Mouse (Mus musculus): ENCODE measurements around the gene Zkscan4. TPM values are rescaled to one million over a fixed set of nuclear protein-coding genes. Genes with fewer than 3 reads are reported as not detected.
A peak's percentile ranks its signal among the peaks of the same experiment; 100 is the strongest.
"Not testable (repeated sequence)": the region's sequence is repeated elsewhere in the genome, so short reads cannot be mapped to it uniquely, and the experiment has no call there.

Zkscan4 gene
- polyA plus RNA-seq, 1 experiment = 0.56 TPM

DNA sequence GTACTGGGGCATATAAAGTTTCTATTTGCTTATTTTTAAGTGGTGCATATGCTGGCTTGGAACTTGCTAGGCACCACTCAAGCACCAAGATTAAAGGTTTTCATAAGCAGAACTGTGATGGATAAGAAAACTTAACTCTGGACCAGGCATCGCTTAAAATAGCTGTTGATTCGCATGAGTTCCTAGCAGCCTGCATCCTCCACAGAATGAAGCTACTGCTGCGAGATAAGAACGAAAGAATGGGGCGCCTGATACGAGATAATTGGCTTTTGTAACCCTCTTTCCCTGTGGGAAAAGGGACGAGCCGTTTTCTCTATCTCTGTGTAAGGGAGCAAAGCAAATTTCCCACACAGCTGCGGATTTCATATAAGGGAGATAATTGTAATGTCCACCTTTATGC is 9.6 kb upstream of the Zkscan4 start:
- 57% methylated on average over 9 of the region's 9 CpGs for WGBS
- no peaks in the 10 kb centered on the region for H3K36me3 ChIP-seq (ENCODE audit: control insufficient read depth, insufficient read depth, low read length)
- no peaks in the 10 kb centered on the region for H3K27me3 ChIP-seq (replicated peaks; ENCODE audit: control insufficient read depth, insufficient read depth, low read length)
- no peak overlapping the region for H3K27ac ChIP-seq (ENCODE audit: insufficient read depth, low read depth, low read length)
- no peaks in the 10 kb centered on the region for H3K4me1 ChIP-seq (ENCODE audit: control insufficient read depth, insufficient read depth, low read length)
- no peak for DNase-seq
- H3K4me3 ChIP-seq (ENCODE audit: insufficient read depth, low read depth, low read length) = no peak overlapping the region
- no peak for TF ChIP-seq CTCF (conservative IDR thresholded peaks at IDR 0.05; ENCODE audit: insufficient read depth, insufficient read length, low read depth, low read length)
- TF ChIP-seq POLR2A (IDR thresholded peaks at IDR 0.05; ENCODE audit: low read depth, low read length) = no peak

DNA sequence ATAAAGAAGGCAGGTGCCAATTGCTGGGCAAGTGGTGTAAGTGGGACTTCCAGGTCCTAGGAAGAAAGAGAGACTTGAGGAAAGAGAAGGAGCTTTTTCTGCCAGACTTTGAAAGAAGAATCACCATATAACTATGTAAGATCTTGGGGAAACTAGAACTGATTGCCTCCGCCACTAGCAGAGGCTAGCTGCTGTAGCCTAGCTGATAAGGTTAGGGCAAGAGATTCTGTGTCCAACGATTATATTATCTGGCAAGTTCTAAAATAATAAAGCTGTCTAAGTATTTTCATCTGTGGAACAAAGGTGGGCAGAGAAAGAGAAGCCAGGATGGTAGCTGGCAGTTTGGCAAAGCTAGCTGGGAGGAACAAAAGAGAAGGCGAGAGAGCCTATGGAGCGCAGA is 6.3 kb upstream of the Zkscan4 start:
- WGBS = 53% methylated on average over 4 of the region's 4 CpGs

DNA sequence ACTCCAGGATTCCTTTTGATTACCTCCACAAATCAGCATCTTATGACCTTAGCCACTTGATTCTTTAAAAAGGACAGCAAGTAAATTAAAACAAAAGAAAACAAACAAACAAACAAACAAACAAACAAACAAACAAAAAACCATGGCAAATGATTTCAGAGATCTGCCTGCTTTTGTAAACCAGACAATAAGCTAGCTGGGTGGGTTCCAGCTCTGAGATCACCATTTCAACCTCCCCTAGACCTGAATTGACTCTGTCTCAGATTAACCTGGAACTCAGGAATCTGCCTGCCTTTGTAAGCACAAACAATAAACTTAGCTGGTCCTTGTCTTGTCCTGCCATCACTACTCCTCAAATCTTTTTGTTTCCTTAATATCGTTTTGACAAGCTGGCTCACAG is 8.2 kb downstream of the Zkscan4 start:
- 90% methylated on average over 1 of the region's 1 CpGs for WGBS

More for the DNA sequence above, 6.3 kb upstream of the Zkscan4 start:
- no peak for DNase-seq
- H3K27ac ChIP-seq (ENCODE audit: insufficient read depth, low read depth, low read length) = no peak overlapping the region
- no peaks in the 10 kb centered on the region for H3K36me3 ChIP-seq (ENCODE audit: control insufficient read depth, insufficient read depth, low read length)
- no peak overlapping the region for H3K4me3 ChIP-seq (ENCODE audit: insufficient read depth, low read depth, low read length)
- no peaks in the 10 kb centered on the region for H3K27me3 ChIP-seq (replicated peaks; ENCODE audit: control insufficient read depth, insufficient read depth, low read length)
- TF ChIP-seq POLR2A (IDR thresholded peaks at IDR 0.05; ENCODE audit: low read depth, low read length) = no peak
- no peak for TF ChIP-seq CTCF (conservative IDR thresholded peaks at IDR 0.05; ENCODE audit: insufficient read depth, insufficient read length, low read depth, low read length)
- H3K4me1 ChIP-seq (ENCODE audit: control insufficient read depth, insufficient read depth, low read length) = no peaks in the 10 kb centered on the region

DNA sequence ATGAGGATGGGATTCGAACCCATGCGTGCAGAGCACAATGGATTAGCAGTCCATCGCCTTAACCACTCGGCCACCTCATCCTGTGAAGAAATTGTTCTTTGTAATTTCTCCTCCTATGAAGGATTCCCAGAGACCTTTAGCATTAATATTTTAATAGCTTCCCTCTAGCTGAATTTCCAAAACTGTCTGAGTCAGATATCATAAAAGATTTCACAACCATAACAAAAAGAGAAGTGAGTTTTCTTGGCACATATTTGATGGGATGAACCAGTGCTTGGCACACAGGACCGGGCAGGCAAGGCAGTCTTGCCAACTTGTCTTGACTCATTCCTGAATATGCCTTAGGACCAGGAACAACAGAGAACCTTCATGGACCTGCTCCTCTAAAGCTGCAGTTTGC is 14.1 kb downstream of the Zkscan4 start:
- H3K4me3 ChIP-seq (ENCODE audit: insufficient read depth, low read depth, low read length) = no peak overlapping the region
- H3K27me3 ChIP-seq (replicated peaks; ENCODE audit: control insufficient read depth, insufficient read depth, low read length) = no peaks in the 10 kb centered on the region
- WGBS = 92% methylated on average over 5 of the region's 5 CpGs
- TF ChIP-seq POLR2A (IDR thresholded peaks at IDR 0.05; ENCODE audit: low read depth, low read length) (no peak), CTCF (conservative IDR thresholded peaks at IDR 0.05; ENCODE audit: insufficient read depth, insufficient read length, low read depth, low read length) (no peak)
- DNase-seq = no peak
- H3K27ac ChIP-seq (ENCODE audit: insufficient read depth, low read depth, low read length) = no peak overlapping the region
- H3K36me3 ChIP-seq (ENCODE audit: control insufficient read depth, insufficient read depth, low read length) = no peaks in the 10 kb centered on the region
- no peaks in the 10 kb centered on the region for H3K4me1 ChIP-seq (ENCODE audit: control insufficient read depth, insufficient read depth, low read length)

More for the DNA sequence above, 8.2 kb downstream of the Zkscan4 start:
- no peak for DNase-seq
- TF ChIP-seq POLR2A (IDR thresholded peaks at IDR 0.05; ENCODE audit: low read depth, low read length) (no peak), CTCF (conservative IDR thresholded peaks at IDR 0.05; ENCODE audit: insufficient read depth, insufficient read length, low read depth, low read length) (no peak)
- no peaks in the 10 kb centered on the region for H3K27me3 ChIP-seq (replicated peaks; ENCODE audit: control insufficient read depth, insufficient read depth, low read length)
- H3K36me3 ChIP-seq (ENCODE audit: control insufficient read depth, insufficient read depth, low read length) = no peaks in the 10 kb centered on the region
- no peak overlapping the region for H3K27ac ChIP-seq (ENCODE audit: insufficient read depth, low read depth, low read length)
- no peaks in the 10 kb centered on the region for H3K4me1 ChIP-seq (ENCODE audit: control insufficient read depth, insufficient read depth, low read length)
- no peak overlapping the region for H3K4me3 ChIP-seq (ENCODE audit: insufficient read depth, low read depth, low read length)

DNA sequence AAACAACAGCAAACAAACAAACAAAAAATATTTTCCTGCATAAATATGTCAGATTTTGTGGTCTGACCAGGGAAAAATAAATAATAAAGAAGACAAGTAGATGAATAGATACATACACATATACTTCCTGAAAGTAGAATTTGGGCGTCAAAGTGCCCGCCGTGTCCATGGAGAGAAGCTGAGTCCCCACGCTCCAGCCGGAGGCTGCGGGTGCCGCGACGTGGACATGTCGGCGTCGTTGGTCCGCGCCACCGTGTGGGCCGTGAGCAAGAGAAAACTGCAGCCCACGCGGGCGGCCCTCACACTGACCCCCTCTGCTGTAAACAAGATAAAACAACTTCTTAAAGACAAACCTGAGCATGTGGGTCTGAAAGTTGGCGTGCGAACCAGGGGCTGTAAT is 16.4 kb downstream of the Zkscan4 start, which contains the start of gene AK157302:
Gene AK157302 (plus strand): TSS at position 144 of the 400 bp plus-strand sequence.
- H3K4me1 ChIP-seq (ENCODE audit: control insufficient read depth, insufficient read depth, low read length) = no peaks in the 10 kb centered on the region
- no peak within 1 kb of the TSS for H3K27ac ChIP-seq (ENCODE audit: insufficient read depth, low read depth, low read length)
- no peaks in the 10 kb centered on the region for H3K36me3 ChIP-seq (ENCODE audit: control insufficient read depth, insufficient read depth, low read length)
- DNase-seq = peak; percentile 7
- TF ChIP-seq POLR2A (IDR thresholded peaks at IDR 0.05; ENCODE audit: low read depth, low read length) = no peak
- TF ChIP-seq CTCF (conservative IDR thresholded peaks at IDR 0.05; ENCODE audit: insufficient read depth, insufficient read length, low read depth, low read length) = no peak
- H3K4me3 ChIP-seq (ENCODE audit: insufficient read depth, low read depth, low read length) = no peak within 1 kb of the TSS
- WGBS = 94% methylated on average over 21 of the region's 21 CpGs
- H3K27me3 ChIP-seq (replicated peaks; ENCODE audit: control insufficient read depth, insufficient read depth, low read length) = no peaks in the 10 kb centered on the region

DNA sequence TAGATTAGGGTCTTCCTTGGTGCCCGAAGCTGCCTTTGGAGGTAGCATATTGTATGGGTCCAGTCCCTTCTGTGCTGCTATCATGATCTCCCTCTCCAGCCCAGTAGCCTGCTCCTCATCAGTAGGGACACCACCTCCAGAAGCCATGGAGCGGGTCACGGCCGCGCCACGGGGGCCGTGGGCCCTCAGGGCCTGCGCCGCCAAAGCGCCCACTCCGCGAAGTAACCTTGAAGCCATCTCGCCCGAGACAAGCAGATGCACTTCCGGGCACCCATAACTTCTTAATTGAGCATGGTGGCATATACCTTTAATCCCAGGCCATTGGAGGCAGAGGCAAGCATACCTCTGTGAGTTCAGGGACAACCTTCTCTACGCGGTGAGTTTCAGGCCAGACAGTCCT is 22.5 kb downstream of the Zkscan4 start, which contains the start of gene Gm11273:
Gene Gm11273 (minus strand): TSS at position 237 of the 400 bp plus-strand sequence.
- not testable (repeated sequence) for H3K27me3 ChIP-seq (replicated peaks; ENCODE audit: control insufficient read depth, insufficient read depth, low read length); H3K4me3 ChIP-seq (ENCODE audit: insufficient read depth, low read depth, low read length); H3K27ac ChIP-seq (ENCODE audit: insufficient read depth, low read depth, low read length); H3K4me1 ChIP-seq (ENCODE audit: control insufficient read depth, insufficient read depth, low read length); DNase-seq; H3K36me3 ChIP-seq (ENCODE audit: control insufficient read depth, insufficient read depth, low read length)
- 94% methylated on average over 17 of the region's 17 CpGs for WGBS

DNA sequence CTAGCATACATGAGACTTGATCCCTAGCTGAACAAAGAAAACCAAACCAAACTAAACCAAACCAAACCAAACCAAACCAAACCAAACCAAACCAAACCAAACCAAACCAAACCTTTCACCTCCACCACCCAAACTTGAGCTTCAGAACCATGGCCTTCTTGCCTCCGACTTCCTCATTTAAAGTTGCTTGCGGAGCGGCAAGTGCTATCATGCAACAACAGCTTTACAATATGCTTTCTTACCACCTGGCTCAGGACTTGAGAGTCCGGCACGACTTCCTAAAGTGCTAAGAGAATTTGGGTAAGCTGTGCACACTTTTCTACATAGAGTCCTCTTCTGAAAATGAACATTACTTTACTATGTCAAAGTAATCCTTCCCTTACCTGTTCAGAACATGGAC is 23.6 kb downstream of the Zkscan4 start:
- Histone ChIP-seq H3K27ac (ENCODE audit: insufficient read depth, low read depth, low read length) (no peak overlapping the region), H3K27me3 (replicated peaks; ENCODE audit: control insufficient read depth, insufficient read depth, low read length) (no peaks in the 10 kb centered on the region), H3K4me1 (ENCODE audit: control insufficient read depth, insufficient read depth, low read length) (no peaks in the 10 kb centered on the region), H3K36me3 (ENCODE audit: control insufficient read depth, insufficient read depth, low read length) (no peaks in the 10 kb centered on the region), H3K4me3 (ENCODE audit: insufficient read depth, low read depth, low read length) (no peak overlapping the region)
- no peak for TF ChIP-seq POLR2A (IDR thresholded peaks at IDR 0.05; ENCODE audit: low read depth, low read length)
- no peak for TF ChIP-seq CTCF (conservative IDR thresholded peaks at IDR 0.05; ENCODE audit: insufficient read depth, insufficient read length, low read depth, low read length)
- 91% methylated on average over 5 of the region's 5 CpGs for WGBS
- DNase-seq = no peak

DNA sequence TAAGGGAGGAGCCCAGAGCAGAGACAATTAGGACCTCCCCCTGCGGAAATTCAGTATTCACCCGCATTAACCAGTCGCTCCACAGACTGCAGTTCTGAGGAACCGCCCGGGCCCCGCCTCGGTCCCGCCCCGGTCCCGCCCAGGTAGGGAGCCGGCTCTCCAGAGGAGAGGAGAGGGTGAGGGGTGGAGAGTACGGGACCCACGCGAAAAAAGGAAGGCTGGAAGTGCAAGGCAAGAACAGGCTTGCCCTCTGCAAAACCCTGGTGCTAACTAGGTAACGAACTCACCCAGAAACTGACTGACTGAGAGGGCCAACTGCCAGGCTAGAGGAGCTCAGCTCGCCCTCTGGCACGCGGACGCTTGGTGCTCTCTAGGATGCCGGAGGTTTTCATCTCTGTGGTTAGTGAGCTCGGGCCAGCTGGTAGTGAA is 27.5 kb downstream of the Zkscan4 start:
- H3K27me3 ChIP-seq (replicated peaks; ENCODE audit: control insufficient read depth, insufficient read depth, low read length) = no peaks in the 10 kb centered on the region; the same call in 1 of the 2 replicates
- TF ChIP-seq CTCF (conservative IDR thresholded peaks at IDR 0.05; ENCODE audit: insufficient read depth, insufficient read length, low read depth, low read length) = no peak
- no peak for TF ChIP-seq POLR2A (IDR thresholded peaks at IDR 0.05; ENCODE audit: low read depth, low read length)
- H3K4me3 ChIP-seq (ENCODE audit: insufficient read depth, low read depth, low read length) = peak overlapping the region; percentile 77
- peak; percentile 92 for DNase-seq
- peak overlapping the region; percentile 84 for H3K27ac ChIP-seq (ENCODE audit: insufficient read depth, low read depth, low read length)
- 1% methylated on average over 21 of the region's 21 CpGs for WGBS
- no peaks in the 10 kb centered on the region for H3K36me3 ChIP-seq (ENCODE audit: control insufficient read depth, insufficient read depth, low read length)
- H3K4me1 ChIP-seq (ENCODE audit: control insufficient read depth, insufficient read depth, low read length) = no peaks in the 10 kb centered on the region

All from kidney, adult 2 months (tissue).